Mouse (Mus musculus): Measurements from ENCODE around the gene Hlf.

Hlf gene

DNA sequence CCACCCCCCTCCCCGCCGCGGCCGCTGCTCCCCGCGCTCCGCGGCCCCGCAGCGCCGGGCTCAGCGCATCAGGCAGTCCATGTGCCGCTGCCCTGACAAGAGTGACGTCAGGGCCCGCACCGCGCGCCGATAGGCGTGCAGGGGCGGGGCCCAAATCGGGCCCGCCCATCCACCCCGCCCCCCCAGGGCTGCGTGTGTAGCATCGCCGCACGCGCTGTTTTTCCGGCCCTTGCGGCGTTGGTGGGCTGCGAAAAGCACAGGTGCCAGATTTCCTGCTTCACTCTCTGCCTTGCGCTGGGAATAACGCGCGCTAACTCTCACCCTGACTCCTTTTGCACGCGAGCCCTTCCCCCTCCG lies at the start of gene Hlf:
Gene Hlf, minus strand, starts transcription at position 79 of the 357 bp plus-strand sequence.
- DNase-seq (ENCODE audit: low spot score) = peak; percentile 84

DNA sequence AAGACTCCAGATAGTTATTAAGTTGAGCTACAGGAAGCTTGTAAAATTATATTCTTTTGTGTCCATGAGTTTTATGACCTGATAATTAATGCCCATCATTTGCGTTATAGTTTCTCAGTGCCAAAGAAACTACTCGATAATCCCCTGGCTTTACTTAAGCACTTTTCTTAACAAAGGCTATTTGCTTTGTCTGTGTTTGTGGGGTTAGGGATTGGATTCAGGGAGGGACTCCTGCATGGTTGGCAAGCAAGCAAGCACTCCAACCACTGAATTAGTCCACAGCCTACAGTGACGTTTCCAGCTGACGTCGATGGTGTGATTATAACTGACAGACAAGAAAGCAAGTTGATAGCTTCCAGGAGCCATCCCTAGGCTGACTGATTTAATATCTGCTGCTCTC lies 48.1 kb upstream of the Hlf start:
- no peak for DNase-seq (ENCODE audit: low spot score)

DNA sequence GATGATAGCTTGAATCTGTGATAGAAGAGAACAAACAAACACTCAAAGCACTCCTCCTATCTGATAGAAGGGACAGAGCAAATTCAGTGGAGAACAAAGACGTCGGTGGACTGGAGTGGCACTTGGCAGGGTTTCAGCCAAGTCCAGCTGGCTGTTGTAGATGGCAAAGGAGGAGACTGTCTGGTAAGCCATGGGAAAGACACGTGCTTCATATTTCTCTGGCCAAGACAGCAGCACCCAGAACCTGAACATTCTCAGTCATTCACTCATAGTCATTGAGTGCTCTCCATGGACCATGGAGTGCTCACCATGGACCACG lies 34.5 kb upstream of the Hlf start:
- no peak for DNase-seq (ENCODE audit: low spot score)

DNA sequence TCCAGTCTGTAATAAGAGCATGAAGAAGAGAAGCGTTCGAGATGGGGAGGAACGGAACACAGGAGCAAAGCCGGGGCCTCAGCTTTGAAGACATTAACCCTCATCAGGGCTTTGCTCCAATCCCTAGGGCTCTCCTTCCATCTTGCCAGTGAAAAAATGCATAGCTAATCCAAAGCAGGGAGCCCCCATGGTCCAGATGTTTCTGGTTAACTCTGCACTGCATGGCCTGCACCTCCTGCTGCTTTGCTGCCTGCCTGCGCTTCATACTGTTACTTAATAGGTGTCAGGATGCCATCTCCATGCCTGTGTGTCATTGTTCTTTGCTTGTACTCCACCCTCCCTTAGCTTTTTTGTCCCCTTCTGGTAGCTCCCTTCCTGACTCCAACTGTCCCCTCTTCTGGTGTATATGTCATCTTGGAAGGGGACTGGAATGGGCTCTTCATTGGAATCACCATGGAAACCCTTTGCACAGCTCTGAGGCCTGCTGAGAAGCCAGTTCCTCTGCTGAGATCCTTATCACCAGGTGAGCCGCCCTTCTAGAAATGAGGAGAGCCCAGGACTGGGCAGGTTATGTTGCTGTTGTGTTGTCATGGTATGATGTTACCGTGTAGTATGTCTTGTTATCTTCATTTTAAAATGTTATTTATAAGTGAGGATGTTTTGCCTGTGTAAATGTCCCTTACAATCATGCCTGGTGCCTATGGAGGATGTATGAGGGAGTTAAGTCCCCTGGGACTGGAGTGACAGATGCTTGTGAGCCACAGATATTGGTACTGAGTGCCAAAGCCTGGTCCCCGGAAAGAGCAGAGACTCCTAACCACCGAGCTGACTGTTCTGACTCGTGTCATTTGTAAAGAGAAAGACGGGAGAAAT lies 33.9 kb upstream of the Hlf start:
- no peak for DNase-seq (ENCODE audit: low spot score)

DNA sequence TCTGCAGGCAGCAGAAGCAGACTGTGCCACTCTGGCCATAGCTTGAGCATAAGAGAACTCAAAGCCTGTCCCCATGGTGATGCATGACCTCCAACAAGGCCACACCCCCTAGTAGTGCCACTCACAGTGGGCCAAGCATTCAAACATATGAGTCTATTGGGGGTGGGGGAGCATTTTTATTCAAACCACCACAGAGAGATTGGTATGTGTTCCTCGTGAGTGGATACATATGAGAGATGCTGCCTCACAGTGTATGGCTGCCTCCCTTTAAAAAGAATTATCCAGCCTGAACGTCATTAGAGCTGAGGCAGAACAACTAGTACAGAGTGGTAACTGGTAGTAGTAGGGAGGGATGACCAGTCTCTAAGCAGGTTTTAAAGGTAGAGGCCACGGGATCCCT lies 33.2 kb upstream of the Hlf start:
- no peak for DNase-seq (ENCODE audit: low spot score)

DNA sequence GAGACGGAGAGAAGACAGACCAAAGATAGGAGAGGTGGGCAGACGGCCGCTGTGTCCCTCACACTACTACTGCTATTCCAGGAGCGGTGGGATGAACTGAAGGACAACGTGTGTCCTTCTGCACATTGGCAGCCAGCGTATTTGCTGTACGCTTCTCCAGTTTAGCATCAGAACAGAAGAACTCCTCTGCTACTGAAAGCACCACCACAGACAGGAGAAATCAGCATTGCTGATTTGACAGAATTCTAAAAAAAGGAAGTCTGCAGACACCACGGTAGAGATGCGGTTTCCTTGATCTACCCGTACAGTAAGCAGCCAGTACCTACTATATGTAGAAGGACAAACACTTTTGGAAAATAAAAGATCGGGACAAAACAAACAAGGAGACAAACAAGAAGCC lies 29.0 kb upstream of the Hlf start:
- DNase-seq (ENCODE audit: low spot score) = peak; percentile 19

DNA sequence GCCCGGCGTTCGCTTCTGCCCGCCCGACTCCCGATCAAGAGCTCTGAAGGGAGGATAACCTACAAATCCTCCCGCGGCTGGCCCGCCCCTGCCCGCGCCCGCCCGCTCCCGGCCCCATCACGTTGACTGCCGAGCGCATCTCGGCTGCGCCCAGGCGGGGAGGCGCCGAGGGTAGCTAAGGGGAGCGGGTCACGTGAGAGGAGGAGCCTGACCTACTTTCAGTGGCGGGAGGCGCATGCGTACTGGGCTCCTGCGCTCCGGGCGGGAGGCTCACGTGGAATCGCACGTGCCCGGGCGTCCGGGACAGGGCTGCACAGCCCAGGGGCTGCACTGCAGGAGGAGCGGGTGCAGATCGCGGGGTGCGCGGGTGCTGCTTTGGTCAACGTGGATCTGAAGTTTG lies 27.2 kb upstream of the Hlf start:
- DNase-seq (ENCODE audit: low spot score) = peak; percentile 91

DNA sequence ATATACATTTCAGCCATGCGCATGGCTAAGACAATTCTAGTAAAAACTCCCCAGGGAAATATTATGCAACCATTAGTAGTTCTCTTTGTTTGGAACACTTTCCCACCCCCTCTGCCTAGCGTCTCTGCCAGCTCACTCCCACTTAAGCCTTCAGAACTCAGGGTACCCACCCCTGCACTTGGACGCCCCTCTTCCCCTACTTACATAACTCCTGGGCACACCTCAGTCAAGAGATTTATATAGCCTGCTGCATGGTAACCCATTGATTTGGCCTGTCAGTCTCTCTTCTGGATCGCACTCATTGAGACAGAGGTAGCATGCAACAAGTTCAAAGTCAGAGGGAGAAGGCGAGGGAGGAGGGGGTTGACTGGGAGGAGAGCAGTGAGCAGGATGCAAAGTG lies 26.3 kb upstream of the Hlf start:
- no peak for DNase-seq (ENCODE audit: low spot score)

DNA sequence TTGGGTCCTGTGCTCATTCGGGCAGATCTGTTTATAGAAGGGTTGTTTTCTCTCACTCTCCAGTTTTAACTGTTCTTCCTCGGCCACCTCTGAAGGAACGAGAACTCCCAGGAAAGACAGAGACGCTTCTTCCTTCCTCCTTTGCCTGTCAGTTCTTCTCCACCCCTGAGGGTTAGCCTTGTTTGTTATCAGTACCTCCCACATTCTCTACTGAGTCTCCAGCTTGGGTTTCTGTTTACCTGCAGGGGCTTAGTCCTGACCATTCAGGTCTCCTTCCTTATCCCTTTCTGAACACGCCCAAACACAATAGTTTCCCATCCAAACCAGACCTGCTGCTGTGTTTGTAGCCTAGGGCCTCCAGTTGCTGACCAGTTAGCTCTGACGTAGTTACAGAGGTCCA lies 8.2 kb upstream of the Hlf start:
- DNase-seq (ENCODE audit: low spot score) = no peak

DNA sequence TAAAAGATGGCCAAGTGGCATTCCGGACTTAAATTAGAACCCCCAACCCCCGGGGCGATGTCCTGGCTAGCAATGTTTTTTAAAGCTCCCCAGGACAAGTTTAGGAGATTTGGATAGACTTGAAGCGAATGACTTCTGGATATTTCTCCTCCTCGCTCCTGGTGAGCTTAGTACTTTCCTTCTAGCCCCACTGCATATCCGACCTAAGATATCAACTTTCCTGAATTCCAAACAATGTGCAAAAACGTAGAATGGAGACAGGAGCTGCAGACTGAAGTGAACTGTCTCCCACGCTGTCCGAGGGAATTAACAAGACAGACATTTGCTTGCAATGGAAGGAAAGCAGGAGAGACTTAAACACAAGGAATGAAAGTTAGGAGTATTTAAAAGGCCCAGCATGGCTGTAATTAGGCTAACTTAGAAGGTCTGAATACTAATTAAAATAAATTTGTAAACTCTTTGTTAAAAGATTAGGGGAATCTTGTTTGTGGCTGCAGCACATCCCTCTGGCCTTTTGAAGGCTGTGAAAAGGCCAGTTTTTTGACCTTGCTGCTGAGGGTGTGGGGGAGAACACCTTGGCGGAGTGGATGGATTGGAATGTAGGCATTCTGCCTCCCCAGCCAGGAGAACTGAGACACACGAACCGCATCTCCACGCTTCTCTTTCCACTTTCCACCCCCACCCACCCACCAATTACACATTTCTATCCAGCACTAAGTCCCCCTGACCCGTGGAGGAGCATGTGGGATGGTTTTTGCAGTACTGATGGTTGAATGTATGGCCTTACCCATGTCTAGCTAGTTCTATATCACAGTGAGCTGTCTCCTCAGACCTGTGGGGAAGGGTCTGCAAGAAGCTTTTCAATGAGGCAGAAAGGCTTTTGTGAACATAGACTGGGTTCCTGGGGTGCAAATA lies 833 bp upstream of the Hlf start:
- DNase-seq (ENCODE audit: low spot score) = no peak

DNA sequence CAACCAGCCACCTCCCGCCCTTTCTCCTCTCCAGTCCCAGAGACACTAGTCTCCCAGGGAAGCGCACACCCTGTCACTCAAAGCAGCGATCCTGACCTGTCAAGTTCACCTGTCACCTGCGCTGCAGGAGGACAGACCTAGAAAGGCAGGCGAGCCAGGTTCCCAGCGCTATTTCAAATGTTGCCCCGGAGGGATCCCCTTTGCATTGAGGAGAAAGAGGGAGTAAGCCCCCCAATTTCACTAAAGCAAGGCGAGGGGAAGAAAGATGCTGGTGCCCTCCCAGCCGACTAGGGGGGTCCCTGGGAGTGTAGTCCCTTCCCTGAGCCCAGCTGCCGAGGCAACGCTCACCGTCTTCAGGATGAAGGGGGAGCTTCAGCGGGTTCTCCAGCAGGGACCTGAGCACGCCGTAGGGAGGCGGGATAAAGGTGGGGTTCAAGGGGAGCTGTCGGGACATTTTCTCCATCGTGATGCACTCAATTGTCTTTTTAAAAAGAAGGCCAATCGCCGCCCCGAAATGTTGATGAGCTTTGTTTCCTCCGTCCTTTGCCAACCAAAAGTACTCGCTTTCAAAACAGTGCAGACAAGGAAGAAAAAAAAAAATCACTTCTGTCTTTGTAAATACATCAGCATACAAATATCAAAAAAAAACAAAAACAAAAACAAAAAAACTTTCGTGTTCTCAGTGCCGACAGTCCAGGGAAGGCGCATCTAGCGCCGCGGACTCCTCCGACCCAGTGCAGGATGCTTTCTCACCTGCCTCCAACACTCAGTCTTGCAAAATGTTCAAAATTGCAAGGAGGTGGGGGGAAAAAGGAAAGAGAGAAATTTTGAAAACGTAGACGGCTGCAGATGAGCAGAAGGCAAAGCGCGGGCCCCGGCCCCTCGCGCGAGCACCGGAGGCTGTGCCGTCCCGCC lies 536 bp downstream of the Hlf start:
- no peak for DNase-seq (ENCODE audit: low spot score)

DNA sequence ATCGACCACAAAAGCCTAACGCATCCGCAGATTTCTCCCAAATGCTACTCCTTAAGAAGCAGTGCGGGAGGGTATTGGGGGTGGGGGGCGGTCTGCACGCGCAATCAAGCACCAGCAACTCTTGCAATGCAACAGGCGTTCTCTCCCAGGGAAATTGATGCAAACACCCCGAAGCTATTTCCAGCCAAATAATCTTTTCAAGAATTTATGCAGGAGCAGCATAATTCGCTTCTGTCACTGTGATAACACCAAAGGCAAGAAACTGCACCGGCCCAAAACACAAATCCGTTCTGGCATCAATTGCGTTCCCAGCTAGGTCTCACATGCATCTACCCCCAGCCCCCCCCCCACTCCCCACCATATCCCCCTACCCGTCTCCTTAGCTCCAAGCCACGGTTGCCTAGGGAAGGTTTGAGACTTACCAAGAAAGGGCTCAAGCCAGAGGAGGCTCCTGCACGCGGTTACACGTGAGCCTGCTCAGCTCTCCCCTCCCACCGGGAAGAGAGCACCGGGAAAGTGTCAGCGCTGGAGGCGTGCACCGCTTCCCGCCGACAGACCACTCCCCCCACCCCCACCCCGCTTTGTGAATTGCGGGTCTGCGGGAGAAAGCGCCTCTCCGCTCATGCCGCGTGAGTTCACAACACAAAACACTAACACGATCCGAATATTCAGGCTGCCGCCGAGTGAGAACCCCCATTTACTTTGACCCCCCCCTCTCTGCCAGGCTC lies 1.4 kb downstream of the Hlf start:
- DNase-seq (ENCODE audit: low spot score) = no peak

DNA sequence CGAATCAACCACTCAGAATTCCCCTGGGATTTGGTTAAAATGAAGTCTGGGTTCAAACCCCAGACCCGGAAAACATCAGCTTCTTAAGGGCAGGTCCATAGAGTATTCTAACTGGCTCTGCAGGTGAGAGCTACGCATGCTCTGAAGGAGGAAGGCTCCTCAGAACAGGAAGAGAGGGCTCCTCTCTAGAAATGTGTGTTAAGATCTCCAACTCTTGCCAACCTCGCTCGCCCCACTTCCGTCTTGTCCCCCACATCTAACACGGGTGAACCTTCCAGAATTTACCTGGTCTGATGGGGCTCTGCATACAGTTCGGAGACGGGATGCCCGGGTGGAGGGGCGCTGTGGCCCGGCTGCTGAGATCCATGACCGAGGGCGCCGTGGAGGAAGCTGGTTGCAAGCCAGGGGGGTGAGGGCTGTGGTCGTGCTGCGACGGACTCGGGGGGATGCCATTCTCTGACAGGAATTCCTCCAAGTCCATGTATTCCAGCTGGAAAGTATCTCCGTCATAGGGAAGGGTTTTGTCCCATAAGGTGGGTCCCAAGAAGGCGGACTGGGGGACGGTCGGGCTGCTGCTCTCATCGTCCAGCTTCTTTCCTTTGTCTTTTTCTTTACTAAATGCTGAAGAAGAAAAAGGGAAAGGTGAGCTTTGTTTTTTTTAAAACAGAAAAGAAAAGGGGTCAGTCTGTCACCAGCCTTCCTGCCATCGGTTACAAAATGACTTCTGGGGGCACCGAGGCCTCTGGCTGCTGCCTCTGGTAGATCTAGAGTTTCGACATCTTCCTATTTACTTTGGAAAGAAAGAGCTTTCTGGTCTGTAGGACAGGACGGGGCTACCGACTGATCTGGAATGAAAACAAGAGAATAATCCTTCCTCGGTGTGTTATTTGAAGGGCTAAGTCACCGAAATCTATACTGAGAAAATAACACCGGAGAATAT lies 2.9 kb downstream of the Hlf start:
- DNase-seq (ENCODE audit: low spot score) = peak; percentile 41

DNA sequence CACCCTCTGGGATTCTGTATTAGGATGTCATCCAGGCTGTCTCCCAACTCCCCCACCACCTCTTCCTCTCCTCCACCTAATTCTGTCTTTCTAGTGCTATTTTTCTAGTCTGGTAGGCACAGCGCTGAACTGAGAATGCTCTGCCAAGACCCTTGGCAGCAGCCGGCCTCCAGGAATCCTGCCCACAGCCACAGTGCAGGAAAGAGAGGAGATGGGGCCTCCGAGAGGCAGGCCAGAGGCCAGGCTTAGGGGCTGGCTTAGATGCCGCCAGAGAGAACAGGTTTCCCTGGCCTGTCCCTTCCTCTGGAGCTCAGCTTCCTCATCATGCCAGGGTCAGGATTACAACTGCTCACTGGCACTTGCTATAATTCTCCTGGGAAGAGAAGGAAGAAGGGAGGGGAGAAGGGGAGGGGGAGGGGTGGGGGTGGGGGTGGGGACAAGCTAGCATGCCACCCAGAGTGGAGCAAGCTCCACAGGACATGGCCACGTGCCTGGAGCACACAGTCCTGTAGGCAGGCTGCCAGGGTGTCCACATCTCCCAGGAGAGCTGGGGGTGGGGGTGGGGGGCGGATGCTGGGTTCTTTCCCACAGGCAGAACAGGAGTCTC lies 8.6 kb downstream of the Hlf start:
- no peak for DNase-seq (ENCODE audit: low spot score)

DNA sequence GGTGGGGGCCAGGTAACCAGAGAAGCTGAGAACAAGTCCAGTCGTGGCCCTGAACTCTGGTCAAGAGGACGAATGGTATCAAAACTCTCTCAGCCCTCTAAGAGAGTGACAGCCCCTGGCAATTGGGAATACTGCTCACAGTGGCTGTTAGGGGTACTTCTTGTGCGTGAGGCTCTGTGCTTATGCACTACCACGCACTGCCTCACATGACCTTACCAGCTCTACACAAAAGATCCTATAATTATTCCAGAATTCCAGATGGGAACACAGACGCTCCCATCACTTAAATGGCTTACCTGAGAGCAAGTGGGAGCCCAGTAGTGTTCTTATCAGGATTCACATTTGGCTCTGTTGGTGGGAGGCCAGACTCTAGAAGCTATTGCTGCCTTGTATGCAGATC lies 9.6 kb downstream of the Hlf start:
- no peak for DNase-seq (ENCODE audit: low spot score)

DNA sequence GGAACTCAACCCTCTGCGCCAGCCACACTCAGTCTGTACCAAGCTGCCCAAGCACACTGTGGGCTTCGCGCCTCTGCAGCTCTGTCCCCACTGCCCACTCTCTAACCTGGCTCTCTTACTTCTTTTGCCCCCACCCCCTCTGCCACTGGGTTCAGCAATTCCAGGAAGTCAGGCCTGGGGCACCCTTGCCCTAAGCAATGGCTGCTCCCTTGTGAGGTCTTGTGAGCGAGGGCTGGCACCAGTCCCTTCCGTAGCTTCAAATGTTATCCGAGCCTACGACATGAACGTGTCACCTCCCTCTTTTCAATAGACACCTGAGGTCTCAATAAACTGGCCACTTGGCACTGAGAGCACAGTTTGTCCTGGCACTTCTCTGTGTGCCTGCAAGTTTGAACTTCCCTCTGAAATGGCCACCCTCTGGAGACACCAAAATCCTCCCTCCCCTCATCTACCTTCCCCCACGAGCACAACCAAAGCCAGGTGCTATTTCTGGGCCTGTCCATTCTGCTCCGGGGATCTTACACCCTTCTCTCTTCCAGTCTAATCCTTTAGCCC lies 10.5 kb downstream of the Hlf start:
- no peak for DNase-seq (ENCODE audit: low spot score)

DNA sequence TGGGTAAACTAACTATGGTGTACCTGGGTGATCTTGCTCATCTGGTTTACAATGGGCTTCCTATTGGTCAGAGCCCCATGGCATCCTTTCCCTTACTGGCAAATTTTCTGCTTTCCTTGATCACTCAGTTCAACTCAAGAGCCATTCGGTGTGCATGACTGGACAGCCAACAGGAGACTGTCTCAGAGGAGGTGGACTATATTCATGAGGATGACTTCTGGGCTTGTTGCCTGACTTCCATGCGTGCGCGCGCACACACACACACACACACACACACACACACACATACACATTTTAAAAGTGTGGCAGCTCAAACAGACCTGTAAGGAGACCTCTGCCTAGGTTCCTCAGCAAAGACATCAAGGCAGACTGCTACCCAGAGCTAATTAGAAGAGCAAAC lies 12.7 kb downstream of the Hlf start:
- no peak for DNase-seq (ENCODE audit: low spot score)

DNA sequence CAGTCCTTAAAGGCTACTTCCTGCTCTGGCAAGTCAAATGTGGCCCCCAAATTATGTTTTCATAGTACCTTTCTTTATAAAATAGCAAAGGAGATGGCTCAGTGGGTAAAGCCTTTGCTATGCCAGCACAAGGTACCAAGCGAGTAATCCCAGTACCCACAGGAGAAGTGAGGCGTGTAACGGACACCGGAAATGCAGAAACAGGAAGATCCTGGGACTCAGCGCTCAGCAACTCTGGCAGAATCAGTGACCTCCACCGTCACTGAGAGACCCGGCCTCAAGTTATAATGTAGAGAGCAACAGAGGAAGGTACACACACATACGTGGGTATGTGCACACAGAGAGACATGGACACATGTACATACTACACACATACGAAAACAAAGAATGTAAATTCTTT lies 14.3 kb downstream of the Hlf start:
- DNase-seq (ENCODE audit: low spot score) = no peak

DNA sequence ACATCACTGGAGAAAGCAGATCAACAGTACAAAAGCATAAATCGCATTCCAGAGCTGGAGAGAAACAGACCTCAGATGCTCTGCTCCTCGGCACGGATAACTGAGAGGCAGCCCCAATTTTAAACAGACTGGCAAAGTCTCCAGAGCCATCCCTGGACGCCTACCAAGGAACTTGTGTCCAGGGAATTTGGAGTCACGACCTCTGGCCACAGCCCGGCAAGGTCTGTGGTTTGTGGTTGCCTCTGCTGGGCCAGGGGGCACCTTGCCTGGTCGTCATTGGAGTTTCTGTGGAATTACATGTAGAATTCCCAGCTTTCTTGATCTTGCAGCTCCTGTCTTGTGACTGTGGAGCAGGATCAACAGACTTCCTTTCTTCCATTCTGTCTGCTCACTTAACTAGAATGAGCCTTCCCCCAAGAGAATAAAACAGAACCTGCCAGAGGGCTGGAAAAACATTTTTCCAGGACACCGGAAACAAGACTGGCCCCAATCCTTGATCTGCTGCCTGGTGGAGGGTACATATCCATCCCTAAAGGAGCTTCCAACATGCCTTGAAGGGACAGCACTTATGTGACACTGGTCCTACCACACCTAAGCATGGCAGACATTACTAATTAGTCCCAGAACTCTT lies 19.1 kb downstream of the Hlf start:
- DNase-seq (ENCODE audit: low spot score) = no peak
